Mouse (Mus musculus) forebrain, postnatal 0 days (tissue): ENCODE measurements around the gene Acap1. TPM values are rescaled to one million over a fixed set of nuclear protein-coding genes. Genes with fewer than 3 reads are reported as not detected.

Source experiments
- ATAC-seq: fragments of 200-750 bp; cut with Nextera tagmentation; 2 replicates; pipeline ENCODE4 v1.8.0; 2017; ENCODE audit warnings: mild to moderate bottlenecking, moderate library complexity
- DNase-seq: peaks from one replicate; pipeline ENCODE4 v3.0.0-alpha.2; 2015
- H3K27ac ChIP-seq: fragments of 300-500 bp; sonication (generic); 2 replicates; pipeline ENCODE4 v1.5.1; 2014; ENCODE audit warnings: low read depth, mild to moderate bottlenecking, antibody characterized with exemption, low read length, moderate library complexity, mixed read lengths
- H3K27me3 ChIP-seq: fragments of 300-500 bp; sonication (generic); 2 replicates; pipeline ENCODE4 v1.6.1; 2014; ENCODE audit warnings: mild to moderate bottlenecking, low read length, mixed read lengths; ENCODE audit not compliant: insufficient read depth
- H3K36me3 ChIP-seq: fragments of 300-500 bp; sonication (generic); 2 replicates; pipeline ENCODE4 v1.6.1; 2014; ENCODE audit warnings: mild to moderate bottlenecking, moderate library complexity; ENCODE audit not compliant: insufficient read depth
- H3K4me1 ChIP-seq: fragments of 300-500 bp; sonication (generic); 2 replicates; pipeline ENCODE4 v1.6.1; 2014; ENCODE audit warnings: antibody characterized with exemption; ENCODE audit not compliant: insufficient read depth
- H3K4me2 ChIP-seq: fragments of 300-500 bp; sonication (generic); 2 replicates; pipeline ENCODE4 v1.6.1; 2014; ENCODE audit warnings: low read depth, mild to moderate bottlenecking, moderate library complexity
- H3K4me3 ChIP-seq: fragments of 300-500 bp; sonication (generic); 2 replicates; pipeline ENCODE4 v1.5.1; 2014; ENCODE audit warnings: low read depth, low read length, mixed read lengths
- H3K9ac ChIP-seq: fragments of 300-500 bp; sonication (generic); 2 replicates; pipeline ENCODE4 v1.6.1; 2014; ENCODE audit warnings: mild to moderate bottlenecking
- H3K9me3 ChIP-seq: fragments of 300-500 bp; sonication (generic); 2 replicates; pipeline ENCODE4 v1.6.1; 2016; ENCODE audit warnings: low read length
- CTCF ChIP-seq: sonication (generic); IDR thresholded peaks from 2 replicates; pipeline ENCODE4 v1.5.1; 2016; ENCODE audit warnings: antibody characterized with exemption, control low read depth, low read depth
- WGBS: fragments of 180-500 bp; shearing (Covaris S2); extraction: QIAGEN DNeasy Blood & Tissue Kit; methylation state at CpG from one replicate; pipeline ENCODE4 v1.1.7; 2014; 5-methylcytosine and 5-hydroxymethylcytosine counted together
- microRNA-seq, 2 experiments: library from miRNA; unstranded; fragments of <30 nt; microRNA quantifications; one replicate each; pipeline ENCODE4; 2016
- polyA plus RNA-seq: library from polyadenylated mRNA; unstranded; fragments of >200 nt; fragmentation: Nextera tagmentation; extraction: Ambion mirVana; gene quantifications from 2 replicates; pipeline ENCODE4 v1.2.1, GENCODE M21; 2015
- total RNA-seq: library from RNA; depleted of rRNA; stranded (reverse); fragments of >200 nt; gene quantifications from 2 replicates; pipeline ENCODE4 v1.2.3, GENCODE M21; 2014; rRNA removed

Gene Acap1
- total and polyA plus RNA-seq, 2 experiments from 2014 or later: 0.48 to 0.90 TPM

DNA sequence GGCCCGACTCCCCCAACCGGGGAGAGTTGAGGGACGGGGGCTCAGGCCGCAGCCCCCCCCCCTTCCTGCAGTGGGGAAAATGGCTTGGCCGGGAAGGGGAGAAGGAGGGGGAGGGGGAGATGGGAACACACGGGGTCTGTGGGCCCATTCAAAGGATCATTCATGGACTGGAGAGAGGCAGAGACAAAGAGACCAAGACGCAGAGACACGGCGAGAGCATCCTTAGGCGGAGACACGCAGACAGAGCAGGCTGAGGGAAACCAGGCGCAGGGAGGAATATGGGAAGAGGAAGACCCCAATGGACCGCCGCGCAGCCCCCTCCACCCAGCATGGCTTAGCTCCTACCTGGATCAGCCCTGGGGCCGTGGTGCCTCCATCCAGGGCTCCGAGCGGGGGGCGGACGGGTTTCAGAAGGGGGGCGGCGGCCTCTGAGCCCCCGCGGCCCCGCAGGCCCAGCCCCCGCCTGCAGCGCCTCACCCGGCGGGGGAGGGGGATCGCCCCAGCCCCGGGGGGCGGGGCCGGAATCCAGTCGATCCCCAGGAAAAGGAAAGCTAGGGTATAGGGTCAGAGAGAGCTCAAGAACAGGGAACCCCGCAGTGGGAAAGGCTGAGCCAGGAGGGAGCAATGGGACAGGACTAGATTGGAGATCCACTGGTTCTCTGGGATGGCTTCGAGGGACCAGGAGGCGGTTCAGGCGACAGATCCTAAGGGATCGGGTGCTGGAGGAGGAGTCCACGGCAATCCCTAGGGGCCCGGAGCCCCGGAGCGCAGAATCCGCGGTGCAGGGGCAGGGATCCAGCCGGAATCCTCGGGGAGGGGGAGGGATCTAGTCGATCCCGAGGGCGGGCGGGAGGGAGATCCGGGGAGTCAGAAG, 58.4 kb downstream of the Acap1 start:
- Histone ChIP-seq H3K27ac (peak overlapping the region; percentile 97), H3K9ac (peak overlapping the region; percentile 96), H3K4me2 (peak overlapping the region; percentile 95), H3K36me3 (peaks cover 17% of the 10 kb centered on the region), H3K27me3 (no peaks in the 10 kb centered on the region), H3K9me3 (no peaks in the 10 kb centered on the region), H3K4me3 (peak overlapping the region; percentile 87), H3K4me1 (peaks cover 22% of the 10 kb centered on the region)
- DNase-seq: peak; percentile 70
- TF ChIP-seq CTCF: no peak
- ATAC-seq: no peak
- WGBS: 1% methylated on average over 46 of the region's 52 CpGs

DNA sequence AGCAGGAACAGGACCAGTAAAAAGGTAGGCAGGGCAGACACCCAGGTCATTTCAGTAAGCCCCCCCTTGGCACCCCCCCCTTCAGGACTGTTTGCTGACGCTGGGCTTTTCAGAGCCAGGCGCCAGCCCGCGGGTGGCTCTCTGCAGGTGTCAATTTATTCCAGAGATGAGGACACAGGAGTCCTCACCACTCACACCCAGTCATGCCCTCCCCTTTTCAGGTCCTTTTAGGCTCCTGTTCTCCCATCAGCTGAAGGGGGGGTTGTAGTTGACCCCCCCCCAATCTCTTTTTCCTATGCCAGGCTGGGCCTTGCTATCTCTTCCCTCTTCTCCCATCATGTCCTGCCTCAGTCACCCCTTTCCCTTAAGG, 59.4 kb downstream of the Acap1 start:
- 2% methylated on average over 4 of the region's 4 CpGs for WGBS
- H3K9me3 ChIP-seq: no peaks in the 10 kb centered on the region
- DNase-seq (no peak), ATAC-seq (no peak)
- H3K9ac ChIP-seq: peak overlapping the region; percentile 96
- H3K4me3 ChIP-seq: peak overlapping the region; percentile 87
- peak overlapping the region; percentile 95 for H3K4me2 ChIP-seq
- TF ChIP-seq CTCF: no peak
- H3K27ac ChIP-seq: peak overlapping the region; percentile 97
- no peaks in the 10 kb centered on the region for H3K27me3 ChIP-seq
- H3K36me3 ChIP-seq: peaks cover 22% of the 10 kb centered on the region
- H3K4me1 ChIP-seq: peaks cover 22% of the 10 kb centered on the region

DNA sequence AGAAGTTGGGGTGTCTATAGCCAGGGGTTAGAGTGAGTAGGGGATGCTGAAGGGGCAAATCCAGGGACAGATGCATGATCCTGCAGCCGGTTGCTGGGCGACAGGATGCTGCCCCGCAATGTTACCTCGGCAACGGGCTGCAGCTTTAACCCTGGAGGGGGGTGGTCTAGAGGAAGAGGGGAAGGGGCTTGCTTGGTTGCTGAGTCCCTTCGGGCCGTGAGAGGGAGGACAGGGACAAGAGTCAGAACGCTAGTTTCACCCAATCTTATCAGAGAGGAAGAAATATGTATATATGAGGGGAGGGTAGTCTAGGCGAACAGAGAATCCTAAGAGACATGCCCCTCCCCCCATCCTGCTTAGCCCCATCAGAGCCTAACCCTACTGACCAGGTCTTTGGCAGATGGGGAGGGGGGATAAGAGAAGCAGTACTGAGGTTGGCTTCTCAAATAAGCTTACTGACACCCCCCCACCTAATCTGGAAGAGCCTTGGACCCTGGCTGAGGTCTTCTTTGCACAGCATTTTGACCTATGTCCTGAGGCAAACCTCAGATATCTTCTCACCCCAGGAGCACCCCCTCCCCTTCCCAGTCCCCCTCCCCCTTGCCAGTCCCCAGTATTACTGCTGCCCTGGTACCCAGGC, 59.9 kb downstream of the Acap1 start:
- peaks cover 22% of the 10 kb centered on the region for H3K4me1 ChIP-seq
- DNase-seq (no peak), ATAC-seq (no peak)

DNA sequence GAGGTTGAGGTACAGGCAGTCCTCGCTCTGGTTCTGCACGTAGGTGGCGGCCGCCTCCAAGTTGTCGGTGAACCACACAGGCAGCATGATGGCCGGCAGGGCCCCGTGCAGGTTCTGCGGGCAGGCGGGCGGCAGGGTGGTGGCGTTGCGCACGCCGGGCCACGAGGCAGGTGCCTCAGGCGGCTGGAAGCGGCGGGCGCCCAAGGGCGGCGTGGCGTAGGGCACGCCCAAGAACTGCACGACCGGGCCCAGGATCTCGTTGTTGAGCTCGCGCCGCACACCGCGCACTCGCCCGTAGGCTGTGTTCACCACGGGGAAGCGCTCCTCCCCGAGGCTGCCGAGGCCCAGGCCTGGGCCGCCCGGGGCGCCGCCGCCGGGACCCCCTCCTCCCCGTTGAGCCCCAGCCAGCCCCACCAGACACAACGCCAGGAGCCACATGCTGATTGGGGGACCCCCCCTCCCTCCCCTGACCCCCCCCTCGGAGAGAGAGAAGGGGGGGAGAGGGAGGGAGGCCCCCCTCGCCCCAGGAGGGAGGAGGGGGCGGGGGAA, 61.3 kb downstream of the Acap1 start:
- Histone ChIP-seq H3K4me2 (peak overlapping the region; percentile 95), H3K4me1 (peaks cover 18% of the 10 kb centered on the region), H3K27ac (peak overlapping the region; percentile 62), H3K9ac (peak overlapping the region; percentile 96), H3K4me3 (peak overlapping the region; percentile 87), H3K9me3 (no peaks in the 10 kb centered on the region), H3K36me3 (peaks cover 33% of the 10 kb centered on the region), H3K27me3 (no peaks in the 10 kb centered on the region)
- ATAC-seq: no peak
- no peak for TF ChIP-seq CTCF
- DNase-seq: peak; percentile 47
- 5% methylated on average over 39 of the region's 48 CpGs for WGBS

More for the DNA sequence above, 59.9 kb downstream of the Acap1 start:
- peaks cover 27% of the 10 kb centered on the region for H3K36me3 ChIP-seq
- no peak for TF ChIP-seq CTCF
- peak overlapping the region; percentile 87 for H3K4me3 ChIP-seq
- peak overlapping the region; percentile 97 for H3K27ac ChIP-seq
- no peaks in the 10 kb centered on the region for H3K27me3 ChIP-seq
- peak overlapping the region; percentile 95 for H3K4me2 ChIP-seq
- no peaks in the 10 kb centered on the region for H3K9me3 ChIP-seq
- peak overlapping the region; percentile 96 for H3K9ac ChIP-seq
- WGBS: 6% methylated on average over 9 of the region's 9 CpGs

DNA sequence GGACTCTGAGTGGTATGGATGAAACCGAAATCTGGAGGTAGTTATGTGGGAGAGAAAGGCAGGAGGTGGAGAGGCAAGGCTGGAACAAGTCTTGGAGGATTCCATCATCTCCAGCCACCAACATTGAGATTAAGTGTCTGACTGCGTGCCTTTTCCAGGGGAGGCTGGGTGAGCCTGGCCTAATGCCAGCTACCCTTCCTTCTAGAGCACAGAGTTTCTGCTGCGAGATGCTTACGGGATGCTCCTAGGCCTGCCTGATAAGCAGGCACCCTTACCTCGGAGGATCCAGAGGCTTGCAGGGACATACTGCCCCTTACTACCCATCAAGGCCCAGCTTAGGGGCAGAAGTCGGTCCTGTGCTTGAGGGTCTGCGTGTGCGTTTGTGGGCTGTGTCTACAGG, 61.8 kb downstream of the Acap1 start:
- WGBS: 47% methylated on average over 8 of the region's 8 CpGs
- TF ChIP-seq CTCF: no peak
- no peaks in the 10 kb centered on the region for H3K9me3 ChIP-seq
- no peaks in the 10 kb centered on the region for H3K27me3 ChIP-seq
- ATAC-seq: no peak
- H3K27ac ChIP-seq: 0 out of 2 replicates have a peak overlapping the region, but pooled peaks have one; percentile 62
- H3K4me2 ChIP-seq: peak overlapping the region; percentile 95
- peaks cover 14% of the 10 kb centered on the region for H3K4me1 ChIP-seq
- H3K4me3 ChIP-seq: peak overlapping the region; percentile 87
- H3K9ac ChIP-seq: peak overlapping the region; percentile 96
- peaks cover 38% of the 10 kb centered on the region for H3K36me3 ChIP-seq
- no peak for DNase-seq

Small RNAs within 50 kb of the gene (microRNA-seq; reads per million reads assigned to microRNA genes)
- 0 to 0.39 reads per million in 2 experiments for gene Mir6924

Other genes with a start within 250 kb of the Acap1 start
Only the 30 nearest of the 40 such genes appear.
- 11.1 and 20.5 TPM in 2 replicates for gene Polr2a, start 136.9 kb downstream of the Acap1 start, total RNA-seq
- 9.1 and 10.0 TPM in 2 replicates for gene Polr2a, start 136.9 kb downstream of the Acap1 start, polyA plus RNA-seq
- gene Slc35g3, start 133.6 kb downstream of the Acap1 start, total RNA-seq: not detected in 2 replicates
- 0.21 TPM in 1 of 2 replicates, not detected in the other for gene Slc35g3, start 133.6 kb downstream of the Acap1 start, polyA plus RNA-seq
- gene Zbtb4, start 129.6 kb downstream of the Acap1 start, total RNA-seq: 20.3 and 22.9 TPM in 2 replicates
- gene Zbtb4, start 129.6 kb downstream of the Acap1 start, polyA plus RNA-seq: 2.1 and 2.7 TPM in 2 replicates
- 0.33 and 3.8 TPM in 2 replicates for gene Chrnb1, start 99.6 kb downstream of the Acap1 start, total RNA-seq
- 0.69 and 1.2 TPM in 2 replicates for gene Chrnb1, start 99.6 kb downstream of the Acap1 start, polyA plus RNA-seq
- 10.1 and 15.9 TPM in 2 replicates for gene Fgf11, start 93.7 kb downstream of the Acap1 start, total RNA-seq
- gene Fgf11, start 93.7 kb downstream of the Acap1 start, polyA plus RNA-seq: 1.6 and 3.1 TPM in 2 replicates
- gene Tmem102, start 89.9 kb downstream of the Acap1 start, total RNA-seq: 0.23 and 0.76 TPM in 2 replicates
- 0.74 and 1.2 TPM in 2 replicates for gene Tmem102, start 89.9 kb downstream of the Acap1 start, polyA plus RNA-seq
- not detected in 2 replicates for gene Gm39566, start 80.2 kb downstream of the Acap1 start, total RNA-seq
- gene Gm39566, start 80.2 kb downstream of the Acap1 start, polyA plus RNA-seq: not detected in 2 replicates
- not detected in 2 replicates for gene Spem2, start 77.1 kb downstream of the Acap1 start, total RNA-seq
- gene Spem2, start 77.1 kb downstream of the Acap1 start, polyA plus RNA-seq: not detected in 2 replicates
- 0.38 and 0.62 TPM in 2 replicates for gene Spem1, start 73.4 kb downstream of the Acap1 start, total RNA-seq
- gene Spem1, start 73.4 kb downstream of the Acap1 start, polyA plus RNA-seq: 0.23 and 0.50 TPM in 2 replicates
- gene Nlgn2, start 57.8 kb downstream of the Acap1 start, total RNA-seq: 82.2 and 104 TPM in 2 replicates
- gene Nlgn2, start 57.8 kb downstream of the Acap1 start, polyA plus RNA-seq: 13.0 and 18.2 TPM in 2 replicates
- 117 and 189 TPM in 2 replicates for gene Tmem256, start 57.0 kb downstream of the Acap1 start, total RNA-seq
- 350 and 422 TPM in 2 replicates for gene Tmem256, start 57.0 kb downstream of the Acap1 start, polyA plus RNA-seq
- 26.6 and 30.6 TPM in 2 replicates for gene Plscr3, start 49.2 kb downstream of the Acap1 start, total RNA-seq
- 36.2 and 38.2 TPM in 2 replicates for gene Plscr3, start 49.2 kb downstream of the Acap1 start, polyA plus RNA-seq
- gene Tnk1, start 36.8 kb downstream of the Acap1 start, total RNA-seq: not detected in 2 replicates
- 0.10 and 0.23 TPM in 2 replicates for gene Tnk1, start 36.8 kb downstream of the Acap1 start, polyA plus RNA-seq
- gene Tmem95, start 17.5 kb downstream of the Acap1 start, total RNA-seq: not detected in 2 replicates
- gene Tmem95, start 17.5 kb downstream of the Acap1 start, polyA plus RNA-seq: not detected in 2 replicates
- gene Kctd11, start 14.1 kb downstream of the Acap1 start, total RNA-seq: 1.0 and 1.3 TPM in 2 replicates
- 0.58 and 0.88 TPM in 2 replicates for gene Kctd11, start 14.1 kb downstream of the Acap1 start, polyA plus RNA-seq
- 9.2 and 10.5 TPM in 2 replicates for gene 2810408A11Rik, start 5.4 kb upstream of the Acap1 start, total RNA-seq
- gene 2810408A11Rik, start 5.4 kb upstream of the Acap1 start, polyA plus RNA-seq: 10.6 and 11.4 TPM in 2 replicates
- gene Neurl4, start 5.5 kb upstream of the Acap1 start, total RNA-seq: 97.4 and 155 TPM in 2 replicates
- gene Neurl4, start 5.5 kb upstream of the Acap1 start, polyA plus RNA-seq: 15.6 and 18.2 TPM in 2 replicates
- 44.4 and 48.0 TPM in 2 replicates for gene Gps2, start 18.3 kb upstream of the Acap1 start, total RNA-seq
- 64.9 and 67.1 TPM in 2 replicates for gene Gps2, start 18.3 kb upstream of the Acap1 start, polyA plus RNA-seq
- gene Eif5a, start 26.4 kb upstream of the Acap1 start, total RNA-seq: 489 and 520 TPM in 2 replicates
- 1,306 and 1,372 TPM in 2 replicates for gene Eif5a, start 26.4 kb upstream of the Acap1 start, polyA plus RNA-seq
- 7.8 and 22.8 TPM in 2 replicates for gene Ybx2, start 40.3 kb upstream of the Acap1 start, total RNA-seq
- 1.5 and 2.5 TPM in 2 replicates for gene Ybx2, start 40.3 kb upstream of the Acap1 start, polyA plus RNA-seq
- 4.1 and 7.8 TPM in 2 replicates for gene Slc2a4, start 52.6 kb upstream of the Acap1 start, total RNA-seq
- 3.5 and 3.9 TPM in 2 replicates for gene Slc2a4, start 52.6 kb upstream of the Acap1 start, polyA plus RNA-seq
- gene Cldn7, start 69.2 kb upstream of the Acap1 start, total RNA-seq: not detected in 2 replicates
- gene Cldn7, start 69.2 kb upstream of the Acap1 start, polyA plus RNA-seq: 0.34 and 0.42 TPM in 2 replicates
- gene Ctdnep1, start 85.6 kb upstream of the Acap1 start, total RNA-seq: 29.7 and 41.4 TPM in 2 replicates
- 21.2 and 23.2 TPM in 2 replicates for gene Ctdnep1, start 85.6 kb upstream of the Acap1 start, polyA plus RNA-seq
- 115 and 124 TPM in 2 replicates for gene Elp5, start 87.0 kb upstream of the Acap1 start, total RNA-seq
- gene Elp5, start 87.0 kb upstream of the Acap1 start, polyA plus RNA-seq: 187 and 198 TPM in 2 replicates
- gene Gabarap, start 95.6 kb upstream of the Acap1 start, total RNA-seq: 246 and 261 TPM in 2 replicates
- gene Gabarap, start 95.6 kb upstream of the Acap1 start, polyA plus RNA-seq: 574 and 668 TPM in 2 replicates
- 47.6 and 52.7 TPM in 2 replicates for gene Phf23, start 100.2 kb upstream of the Acap1 start, total RNA-seq
- gene Phf23, start 100.2 kb upstream of the Acap1 start, polyA plus RNA-seq: 48.0 and 49.7 TPM in 2 replicates
- gene Dvl2, start 105.1 kb upstream of the Acap1 start, total RNA-seq: 31.9 and 43.9 TPM in 2 replicates
- gene Dvl2, start 105.1 kb upstream of the Acap1 start, polyA plus RNA-seq: 12.7 and 15.7 TPM in 2 replicates
- gene Acadvl, start 119.9 kb upstream of the Acap1 start, total RNA-seq: 45.1 and 47.7 TPM in 2 replicates
- 47.9 and 51.5 TPM in 2 replicates for gene Acadvl, start 119.9 kb upstream of the Acap1 start, polyA plus RNA-seq
- 214 and 230 TPM in 2 replicates for gene Dlg4, start 121.4 kb upstream of the Acap1 start, total RNA-seq
- 12.1 and 14.3 TPM in 2 replicates for gene Dlg4, start 121.4 kb upstream of the Acap1 start, polyA plus RNA-seq
- 3.0 and 5.4 TPM in 2 replicates for gene Asgr1, start 158.5 kb upstream of the Acap1 start, total RNA-seq
- 4.3 and 4.5 TPM in 2 replicates for gene Asgr1, start 158.5 kb upstream of the Acap1 start, polyA plus RNA-seq